Mouse (Mus musculus) inflammation-experienced regulatory T-cells, adult 6 months (primary cell): ENCODE data around the gene Slc11a2. TPM values are rescaled to one million over a fixed set of nuclear protein-coding genes. Genes with fewer than 3 reads are reported as not detected.
"Not testable (repeated sequence)": the region's sequence is repeated elsewhere in the genome, so short reads cannot be mapped to it uniquely, and the experiment has no call there.

Experiments used
- ATAC-seq: one replicate; pipeline ENCODE4 v1.8.0; 2017
- polyA plus RNA-seq, 3 experiments: library from polyadenylated mRNA; unstranded; fragments of 100-300 nt; shearing (Covaris generic); gene quantifications; one replicate each; pipeline ENCODE4 v1.2.1; 2017

The Slc11a2 gene
- polyA plus RNA-seq, 3 experiments from 2014 or later = 20.5 to 30.5 (median 26.7) TPM

DNA sequence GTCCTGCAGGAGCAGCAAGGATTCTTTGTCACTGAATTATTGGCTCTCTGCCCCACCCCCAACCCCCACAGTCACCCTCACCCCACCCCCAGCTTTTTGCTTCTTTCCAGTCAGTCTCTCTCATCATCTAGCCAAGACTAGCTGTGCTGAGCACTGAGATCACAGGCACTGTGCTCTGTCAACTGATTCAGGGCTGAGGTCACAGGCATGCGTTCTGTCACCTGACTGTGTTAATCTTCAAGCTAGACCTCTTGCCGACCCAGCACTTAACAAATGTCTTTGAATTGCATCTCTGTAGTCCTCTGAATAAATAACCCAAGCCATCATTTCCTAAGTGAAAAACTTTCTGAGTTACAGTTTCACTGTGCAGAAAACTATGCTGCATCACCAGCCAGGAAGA, 75.4 kb downstream of the Slc11a2 start:
- ATAC-seq = no peak

DNA sequence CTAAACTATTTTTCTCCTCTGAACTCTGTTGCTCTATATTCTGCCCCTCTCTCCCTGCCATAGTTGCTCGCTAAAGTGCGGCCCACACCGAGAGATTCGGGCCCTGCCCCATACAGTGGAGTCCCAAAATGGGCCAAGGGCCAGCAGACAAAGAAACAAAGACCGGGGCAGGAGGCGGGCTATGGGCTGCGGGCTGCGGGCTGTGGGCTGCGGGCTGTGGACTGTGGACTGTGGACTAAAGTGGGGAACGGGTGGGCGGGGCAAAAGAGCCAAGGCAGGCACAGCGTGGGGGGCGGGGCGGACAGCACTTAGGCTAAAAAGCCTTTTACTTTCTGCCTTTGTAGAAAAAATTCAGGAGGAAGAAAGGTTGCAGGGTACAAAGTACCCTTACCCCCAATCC, 78.1 kb downstream of the Slc11a2 start:
- ATAC-seq = no peak

DNA sequence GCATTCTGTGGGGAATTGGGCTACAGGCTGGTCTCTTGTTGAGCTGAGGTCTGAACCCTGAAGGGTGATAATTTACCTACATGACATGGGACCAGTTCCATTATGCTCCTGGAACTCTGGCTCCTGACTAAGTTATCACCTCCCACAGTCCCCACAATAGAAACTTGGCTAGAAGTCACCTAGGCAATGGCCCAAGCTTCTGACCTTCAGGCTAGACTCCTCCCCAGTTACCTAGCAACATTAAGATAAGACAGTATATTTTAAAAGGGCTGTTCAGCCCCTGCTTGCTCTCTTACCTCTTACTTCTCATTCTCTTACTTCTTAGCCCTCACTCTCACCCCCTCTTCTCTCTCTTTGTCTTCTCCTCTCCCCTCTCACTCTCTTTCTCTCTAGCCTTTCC, 79.4 kb downstream of the Slc11a2 start:
- ATAC-seq = no peak

DNA sequence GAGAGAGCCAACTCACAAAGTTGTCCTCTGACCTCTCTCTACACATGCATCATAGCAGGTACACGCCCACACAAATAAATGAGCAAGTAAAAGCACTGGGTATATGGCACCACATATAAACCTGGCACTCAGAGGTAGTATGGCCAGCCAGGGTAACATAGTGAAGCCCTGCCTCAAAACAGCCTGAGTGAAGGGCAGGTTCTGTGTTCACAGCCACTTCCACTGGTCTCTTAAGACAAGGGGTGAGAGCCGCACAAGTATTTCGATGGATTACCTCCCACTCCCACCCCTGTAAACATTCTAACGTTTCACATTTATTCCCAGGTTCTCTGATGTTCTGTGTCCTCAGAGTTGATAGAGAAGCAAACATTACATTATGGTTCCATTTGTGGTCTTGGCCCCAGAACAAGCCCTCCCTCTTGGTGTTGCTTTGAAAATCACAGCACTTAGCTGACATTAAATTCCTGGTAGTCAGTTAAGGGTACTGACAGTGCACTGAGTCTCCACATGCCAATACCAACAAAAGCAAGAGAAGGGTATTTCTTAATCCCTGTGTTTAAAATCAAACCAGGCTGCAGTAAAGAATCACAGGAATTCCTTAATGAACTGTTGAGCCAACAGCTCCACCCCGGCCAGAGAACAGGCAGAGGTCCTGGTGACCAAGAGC, 83.4 kb downstream of the Slc11a2 start:
- ATAC-seq = not testable (repeated sequence)

Other genes starting within 250 kb of the Slc11a2 start
- 10 to 100 TPM; 32.1 to 36.0 (median 33.1) TPM for gene Atf1, start 197.3 kb downstream of the Slc11a2 start, polyA plus RNA-seq
- not detected for gene Tmprss12, start 144.2 kb downstream of the Slc11a2 start, polyA plus RNA-seq
- gene Mettl7a1, start 120.9 kb downstream of the Slc11a2 start, polyA plus RNA-seq = 10 to 100 TPM in 1 of 3 experiments, 1 to 10 TPM in 2; 2.3 to 15.1 (median 4.4) TPM
- gene Mettl7a3, start 90.1 kb downstream of the Slc11a2 start, polyA plus RNA-seq = not detected
- gene Methig1, start 71.9 kb downstream of the Slc11a2 start, polyA plus RNA-seq = under 1 TPM in 1 of 3 experiments, not detected in 2; 0.36 TPM
- not detected for gene Mettl7a2, start 71.9 kb downstream of the Slc11a2 start, polyA plus RNA-seq
- gene Higd1c, start 60.5 kb downstream of the Slc11a2 start, polyA plus RNA-seq = not detected
- gene Gm5475, start 2.9 kb downstream of the Slc11a2 start, polyA plus RNA-seq = under 1 TPM in 2 of 3 experiments, not detected in 1; 0.26 to 0.49 TPM
- 10 to 100 TPM; 24.6 to 58.8 (median 54.5) TPM for gene Letmd1, start 44.0 kb upstream of the Slc11a2 start, polyA plus RNA-seq
- 1 to 10 TPM in 2 of 3 experiments, under 1 TPM in 1; 0.91 to 1.8 (median 1.5) TPM for gene Csrnp2, start 70.4 kb upstream of the Slc11a2 start, polyA plus RNA-seq
- gene Tfcp2, start 126.9 kb upstream of the Slc11a2 start, polyA plus RNA-seq = 1 to 10 TPM; 3.7 to 8.4 (median 5.6) TPM
- 10 to 100 TPM in 2 of 3 experiments, 1 to 10 TPM in 1; 7.4 to 19.8 (median 18.8) TPM for gene Pou6f1, start 174.9 kb upstream of the Slc11a2 start, polyA plus RNA-seq
- gene Dazap2, start 190.3 kb upstream of the Slc11a2 start, polyA plus RNA-seq = 100 to 1,000 TPM; 722 to 762 (median 736) TPM
- gene Smagp, start 211.9 kb upstream of the Slc11a2 start, polyA plus RNA-seq = 1 to 10 TPM in 1 of 3 experiments, not detected in 2; 1.3 TPM
- 100 to 1,000 TPM; 292 to 493 (median 317) TPM for gene Bin2, start 244.5 kb upstream of the Slc11a2 start, polyA plus RNA-seq